Mouse (Mus musculus): ENCODE data around the gene Ttc41.

DNA sequence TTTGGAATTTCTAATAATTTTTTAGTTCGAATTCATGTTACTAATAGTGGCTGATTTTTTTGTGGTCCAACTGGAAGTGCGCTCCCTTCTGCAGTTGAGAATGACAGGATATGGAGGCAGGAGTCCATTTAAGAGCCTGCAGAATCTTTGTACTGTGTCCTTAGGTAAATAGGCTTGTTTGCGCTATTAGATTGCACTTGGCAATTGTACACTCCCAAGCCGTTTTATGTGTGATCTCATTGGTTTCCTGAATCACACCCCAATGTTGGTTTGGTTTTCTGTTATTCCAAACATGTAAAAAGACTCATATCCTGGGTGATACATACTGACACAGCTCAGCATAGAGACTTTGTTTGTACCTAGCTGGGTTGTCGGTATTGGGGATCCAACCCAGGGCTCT lies 78.0 kb downstream of the Ttc41 start:
- TF ChIP-seq POLR2A (IDR thresholded peaks at IDR 0.05; ENCODE audit: control insufficient read depth, extremely low read depth, insufficient read depth, low read length, poor library complexity) (no peak), CTCF (IDR thresholded peaks at IDR 0.05; ENCODE audit: borderline replicate concordance, control insufficient read depth, extremely low read depth, insufficient read depth, low read length, poor library complexity) (no peak)

Data from thymus, adult 2 months (tissue).